Mouse (Mus musculus) fibroblast of lung, adult 2 months (primary cell): Measurements from ENCODE around the gene Lect2.

Experiments used
- DNase-seq: peaks from one replicate; pipeline ENCODE4 v3.0.0-alpha.2; 2011; ENCODE audit warnings: low read depth

Lect2 gene

GRCm38 (mm10) chr13:56548401-56548800 lies at the start of gene Lect2:
Lect2 (minus strand) TSS chr13:56548502.
- no peak for DNase-seq

GRCm38 (mm10) chr13:56597296-56597695 lies 49.0 kb upstream of the Lect2 start:
- DNase-seq, result no peak

- DNase-seq, result no peak
Measured at GRCm38 (mm10) chr13:56595246-56595645, 46.9 kb upstream of the Lect2 start.

GRCm38 (mm10) chr13:56593961-56594391 lies 45.7 kb upstream of the Lect2 start:
- no peak for DNase-seq

- DNase-seq, result no peak
Measured at GRCm38 (mm10) chr13:56593196-56593595, 44.9 kb upstream of the Lect2 start.

- no peak for DNase-seq
Measured at GRCm38 (mm10) chr13:56591939-56592338, 43.6 kb upstream of the Lect2 start.

- DNase-seq, result no peak
Measured at GRCm38 (mm10) chr13:56591191-56591590, 42.9 kb upstream of the Lect2 start.

GRCm38 (mm10) chr13:56590202-56590601 lies 41.9 kb upstream of the Lect2 start:
- DNase-seq, result no peak

- DNase-seq, result no peak
Measured at GRCm38 (mm10) chr13:56588454-56589117, 40.3 kb upstream of the Lect2 start.

- DNase-seq, result no peak
Measured at GRCm38 (mm10) chr13:56586046-56586445, 37.7 kb upstream of the Lect2 start.

GRCm38 (mm10) chr13:56582720-56583119 lies 34.4 kb upstream of the Lect2 start:
- no peak for DNase-seq

- peak; percentile 81 for DNase-seq
Measured at GRCm38 (mm10) chr13:56581961-56582434, 33.7 kb upstream of the Lect2 start.

GRCm38 (mm10) chr13:56581512-56581911 lies 33.2 kb upstream of the Lect2 start:
- no peak for DNase-seq

GRCm38 (mm10) chr13:56580450-56580849 lies 32.1 kb upstream of the Lect2 start:
- DNase-seq, result no peak

- DNase-seq, result no peak
Measured at GRCm38 (mm10) chr13:56578097-56578496, 29.8 kb upstream of the Lect2 start.

GRCm38 (mm10) chr13:56575701-56576321 lies 27.5 kb upstream of the Lect2 start:
- DNase-seq, result peak; percentile 62

GRCm38 (mm10) chr13:56575074-56575473 lies 26.8 kb upstream of the Lect2 start:
- DNase-seq, result no peak

- DNase-seq, result no peak
Measured at GRCm38 (mm10) chr13:56571645-56572044, 23.3 kb upstream of the Lect2 start.

GRCm38 (mm10) chr13:56566336-56566735 lies 18.0 kb upstream of the Lect2 start:
- no peak for DNase-seq

- no peak for DNase-seq
Measured at GRCm38 (mm10) chr13:56563075-56563474, 14.8 kb upstream of the Lect2 start.

GRCm38 (mm10) chr13:56561129-56561528 lies 12.8 kb upstream of the Lect2 start:
- DNase-seq, result no peak

GRCm38 (mm10) chr13:56559841-56560370 lies 11.6 kb upstream of the Lect2 start:
- DNase-seq, result no peak

- DNase-seq, result no peak
Measured at GRCm38 (mm10) chr13:56558811-56559210, 10.5 kb upstream of the Lect2 start.
